Mouse (Mus musculus) T-helper 2 cell (primary cell): ENCODE results near the gene Psmb8.
"Not testable (repeated sequence)": the region's sequence is repeated elsewhere in the genome, so short reads cannot be mapped to it uniquely, and the experiment has no call there.

Source experiments
- in situ Hi-C: fragments of 300-600 bp; cut with MboI, MseI; formaldehyde crosslinking; loops from one replicate; pipeline ENCODE4 v1.15.1; 2025; ENCODE audit warnings: high pct_unique_total_duplicates

Gene Psmb8

GRCm38 (mm10) chr17:34210599-34210998, 13.1 kb downstream of the Psmb8 start:
- in situ Hi-C loops = loop anchor here (5.0 kb wide), 1 partner anchor 37 kb away; no protein-coding TSS in a partner anchor

DNA sequence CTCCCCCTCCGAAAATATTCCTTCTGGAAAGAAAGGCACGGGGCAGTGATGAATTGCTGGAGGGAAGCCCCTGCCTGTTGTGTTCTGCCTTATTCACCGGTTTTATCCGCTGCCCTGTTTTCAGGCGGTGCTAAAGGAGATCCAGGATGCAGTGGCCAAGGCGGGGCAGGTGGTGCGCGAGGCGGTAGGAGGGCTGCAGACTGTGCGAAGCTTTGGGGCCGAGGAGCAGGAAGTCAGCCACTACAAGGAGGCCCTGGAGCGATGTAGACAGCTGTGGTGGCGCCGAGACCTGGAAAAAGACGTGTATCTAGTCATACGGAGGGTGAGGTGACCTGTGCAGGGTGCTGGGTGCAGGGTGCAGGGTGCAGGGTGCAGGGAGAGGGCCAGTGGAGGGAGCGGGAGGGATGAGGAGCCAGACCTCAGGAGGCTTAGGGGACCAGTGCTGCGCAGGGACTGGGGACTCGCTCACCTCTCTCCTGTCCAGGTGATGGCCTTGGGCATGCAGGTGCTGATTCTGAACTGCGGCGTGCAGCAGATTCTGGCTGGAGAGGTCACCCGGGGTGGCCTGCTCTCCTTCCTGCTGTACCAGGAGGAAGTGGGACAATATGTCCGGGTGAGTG, 14.3 kb downstream of the Psmb8 start:
- in situ Hi-C loops = loop anchor here (5.0 kb wide), 1 partner anchor 35 kb away; no protein-coding TSS in a partner anchor

DNA sequence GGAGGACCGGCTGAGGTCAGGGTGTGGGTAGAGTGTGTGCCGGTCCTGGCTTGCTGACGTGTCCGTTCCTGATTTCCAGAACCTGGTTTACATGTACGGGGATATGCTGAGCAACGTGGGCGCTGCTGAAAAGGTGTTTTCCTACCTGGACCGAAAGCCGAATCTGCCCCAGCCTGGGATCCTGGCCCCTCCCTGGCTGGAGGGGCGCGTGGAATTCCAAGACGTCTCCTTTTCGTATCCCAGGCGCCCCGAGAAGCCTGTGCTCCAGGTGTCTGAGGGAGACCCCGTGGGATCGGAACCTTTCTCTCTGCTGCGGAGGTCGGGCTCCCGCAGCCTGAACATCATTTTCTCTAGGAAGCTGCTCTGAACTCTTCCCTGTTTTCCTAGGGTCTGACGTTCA, 16.4 kb downstream of the Psmb8 start:
- in situ Hi-C loops = loop anchor here (5.0 kb wide), 1 partner anchor 33 kb away; no protein-coding TSS in a partner anchor

DNA sequence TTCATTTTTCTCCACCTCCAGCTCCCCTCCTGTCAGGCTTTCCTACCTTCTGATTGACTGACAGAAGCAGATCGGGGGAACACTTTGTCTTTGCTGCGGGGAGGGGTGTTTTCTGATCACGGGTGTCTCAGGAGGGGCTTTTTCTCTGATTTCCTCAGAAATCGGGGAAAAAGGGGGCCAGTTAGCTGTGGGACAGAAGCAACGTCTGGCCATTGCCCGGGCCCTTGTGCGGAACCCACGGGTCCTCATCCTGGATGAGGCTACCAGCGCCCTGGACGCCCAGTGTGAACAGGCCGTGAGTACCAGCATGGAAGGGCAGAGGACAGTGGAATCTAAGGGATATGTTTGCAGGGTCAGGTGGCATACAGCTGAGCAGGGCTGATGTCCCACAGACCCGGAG, 17.7 kb downstream of the Psmb8 start:
- in situ Hi-C loops = loop anchor here (5.0 kb wide), 1 partner anchor 43 kb away; no protein-coding TSS in a partner anchor

DNA sequence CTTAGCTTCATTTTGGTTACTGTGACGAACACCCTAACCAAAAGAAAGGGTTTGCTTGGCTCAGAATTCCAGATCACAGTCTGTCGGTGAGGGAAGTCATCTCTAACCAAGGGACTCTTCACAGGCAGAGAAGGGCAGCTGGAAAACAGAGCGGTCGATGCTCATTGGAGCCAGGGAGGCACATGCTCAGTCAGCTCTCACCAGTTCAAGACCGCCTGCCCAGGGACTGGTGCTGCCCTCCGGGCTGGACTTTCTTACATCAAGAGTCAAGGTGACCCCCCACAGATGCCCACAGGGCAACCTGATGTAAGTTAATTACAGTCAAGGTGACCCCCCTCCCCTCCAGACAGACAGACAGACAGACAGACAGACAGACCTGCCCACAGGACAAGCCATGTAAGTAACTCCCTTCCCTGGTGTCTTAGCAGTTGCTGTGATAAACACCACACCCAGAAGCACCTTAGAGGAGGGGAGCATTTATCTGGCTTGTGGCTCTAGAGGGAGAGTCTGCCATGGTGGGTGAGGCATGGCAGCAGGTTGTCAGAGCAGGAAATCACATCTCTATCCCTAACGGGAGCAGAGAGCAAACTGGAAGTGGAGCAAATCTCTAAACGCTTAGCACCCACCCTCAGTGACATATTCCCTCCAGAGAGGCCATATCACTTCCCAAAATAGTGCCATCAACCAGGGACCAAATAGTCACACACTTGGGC, 19.9 kb downstream of the Psmb8 start:
- in situ Hi-C loops = loop anchor here (5.0 kb wide), 1 partner anchor 45 kb away; no protein-coding TSS in a partner anchor

GRCm38 (mm10) chr17:34217986-34218385, 20.5 kb downstream of the Psmb8 start:
- in situ Hi-C loops = loop anchor here (5.0 kb wide), 1 partner anchor 46 kb away; no protein-coding TSS in a partner anchor

GRCm38 (mm10) chr17:34218675-34219074, 21.2 kb downstream of the Psmb8 start:
- in situ Hi-C loops = loop anchor here (5.0 kb wide), 1 partner anchor 46 kb away; no protein-coding TSS in a partner anchor

- in situ Hi-C loops = loop anchor here (5.0 kb wide), 1 partner anchor 47 kb away; no protein-coding TSS in a partner anchor
Measured at GRCm38 (mm10) chr17:34219096-34219495, 21.6 kb downstream of the Psmb8 start.

DNA sequence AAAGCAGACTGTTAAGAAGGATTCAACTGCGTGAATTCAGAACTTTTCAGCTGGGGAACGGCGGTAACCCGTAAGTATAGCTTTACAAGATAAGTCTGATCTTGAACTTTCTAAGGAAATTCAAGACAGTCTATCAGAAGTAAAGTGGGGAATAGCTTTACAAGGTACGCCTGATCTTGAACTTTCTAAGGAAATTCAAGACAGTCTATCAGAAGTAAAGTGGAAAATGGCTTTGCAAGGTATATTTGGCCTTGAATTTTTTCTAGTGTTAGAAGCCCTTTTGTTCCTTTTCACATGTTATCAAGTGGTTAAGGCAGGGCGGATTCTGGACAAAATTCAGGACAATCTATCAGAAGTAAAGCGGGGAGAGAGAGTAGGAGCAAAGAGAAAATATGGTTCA, 22.3 kb downstream of the Psmb8 start:
- in situ Hi-C loops = loop anchor here (5.0 kb wide), 1 partner anchor 48 kb away; no protein-coding TSS in a partner anchor

- in situ Hi-C loops = not testable (repeated sequence)
Measured at GRCm38 (mm10) chr17:34220401-34220800, 22.9 kb downstream of the Psmb8 start.

- in situ Hi-C loops = no loop called here
Measured at GRCm38 (mm10) chr17:34224816-34225215, 27.3 kb downstream of the Psmb8 start.

- in situ Hi-C loops = no loop called here
Measured at GRCm38 (mm10) chr17:34225426-34225825, 27.9 kb downstream of the Psmb8 start.

DNA sequence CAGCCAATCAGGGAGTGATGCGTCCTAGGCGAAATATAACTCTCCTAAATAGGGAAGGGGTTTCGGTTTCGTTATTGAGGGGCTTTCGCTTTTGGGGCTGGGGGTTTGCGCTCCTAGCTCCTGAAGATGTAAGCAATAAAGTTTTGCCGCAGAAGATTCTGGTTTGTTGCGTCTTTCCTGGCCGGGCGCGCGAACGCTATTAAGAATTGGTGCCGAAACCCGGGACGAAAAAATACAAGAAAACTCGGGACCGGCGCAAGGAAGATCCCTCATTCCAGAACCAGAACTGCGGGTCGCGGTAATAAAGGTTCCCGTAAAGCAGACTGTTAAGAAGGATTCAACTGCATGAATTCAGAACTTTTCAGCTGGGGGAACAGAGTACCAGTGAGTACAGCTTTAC, 28.4 kb downstream of the Psmb8 start:
- in situ Hi-C loops = not testable (repeated sequence)

DNA sequence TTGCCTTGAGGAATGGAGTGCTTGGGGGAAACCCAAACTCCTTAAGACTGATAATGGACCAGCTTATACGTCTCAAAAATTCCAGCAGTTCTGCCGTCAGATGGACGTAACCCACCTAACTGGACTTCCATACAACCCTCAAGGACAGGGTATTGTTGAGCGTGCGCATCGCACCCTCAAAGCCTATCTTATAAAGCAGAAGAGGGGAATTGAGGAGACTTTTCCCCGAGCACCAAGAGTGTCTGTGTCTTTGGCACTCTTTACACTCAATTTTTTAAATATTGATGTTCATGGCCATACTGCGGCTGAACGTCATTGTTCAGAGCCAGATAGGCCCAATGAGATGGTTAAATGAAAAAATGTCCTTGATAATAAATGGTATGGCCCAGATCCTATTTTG, 33.5 kb downstream of the Psmb8 start:
- in situ Hi-C loops = not testable (repeated sequence)

GRCm38 (mm10) chr17:34232021-34232420, 34.5 kb downstream of the Psmb8 start:
- in situ Hi-C loops = not testable (repeated sequence)

GRCm38 (mm10) chr17:34234926-34235325, 37.4 kb downstream of the Psmb8 start:
- in situ Hi-C loops = no loop called here

- in situ Hi-C loops = no loop called here
Measured at GRCm38 (mm10) chr17:34236691-34237090, 39.2 kb downstream of the Psmb8 start.

DNA sequence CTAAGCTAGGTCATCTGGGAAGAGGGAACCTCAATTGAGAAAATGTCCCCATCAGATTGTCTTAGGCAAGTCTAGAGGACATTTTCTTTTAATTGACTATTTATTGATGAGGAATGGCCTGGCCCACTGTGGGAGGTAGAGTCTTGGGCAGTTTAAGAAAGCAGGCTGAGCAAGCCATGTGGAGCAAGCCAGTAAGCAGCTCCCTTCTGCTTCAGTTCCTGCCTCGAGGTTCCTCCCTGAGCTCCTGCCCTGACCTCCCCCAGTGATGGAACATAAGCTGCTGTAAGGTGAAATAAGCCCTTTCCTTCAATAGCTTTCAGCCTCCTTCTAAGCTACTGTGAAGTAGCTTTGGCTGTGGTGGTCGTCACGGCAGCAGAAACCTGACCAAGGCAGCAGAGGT, 40.2 kb downstream of the Psmb8 start:
- in situ Hi-C loops = no loop called here

DNA sequence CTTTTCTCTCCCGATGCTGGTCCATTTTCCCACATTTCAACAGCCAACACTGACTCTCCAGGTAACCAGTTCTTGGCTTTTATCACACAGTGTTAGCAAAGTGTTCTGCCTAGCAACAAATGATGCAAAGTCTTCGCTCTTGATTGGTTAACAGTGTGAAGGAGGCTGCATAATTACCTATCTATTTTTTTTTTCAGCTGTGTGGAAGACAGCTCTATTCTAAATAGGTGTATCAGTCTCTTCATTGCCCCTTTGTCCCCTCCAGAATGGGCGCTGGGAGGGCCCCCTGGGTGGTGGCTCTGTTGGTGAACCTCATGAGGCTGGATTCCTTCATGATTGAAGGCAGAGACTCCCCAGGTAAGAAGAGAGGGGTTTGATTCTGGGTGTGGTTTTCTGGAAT, 41.2 kb downstream of the Psmb8 start, which contains the start of gene H2-Ob:
Gene H2-Ob (plus strand): TSS at position 198 of the 400 bp plus-strand sequence.
- in situ Hi-C loops = no loop called here

GRCm38 (mm10) chr17:34239601-34240041, 42.1 kb downstream of the Psmb8 start:
- in situ Hi-C loops = loop anchor here (10.0 kb wide), 1 partner anchor 75 kb away; no protein-coding TSS in a partner anchor

DNA sequence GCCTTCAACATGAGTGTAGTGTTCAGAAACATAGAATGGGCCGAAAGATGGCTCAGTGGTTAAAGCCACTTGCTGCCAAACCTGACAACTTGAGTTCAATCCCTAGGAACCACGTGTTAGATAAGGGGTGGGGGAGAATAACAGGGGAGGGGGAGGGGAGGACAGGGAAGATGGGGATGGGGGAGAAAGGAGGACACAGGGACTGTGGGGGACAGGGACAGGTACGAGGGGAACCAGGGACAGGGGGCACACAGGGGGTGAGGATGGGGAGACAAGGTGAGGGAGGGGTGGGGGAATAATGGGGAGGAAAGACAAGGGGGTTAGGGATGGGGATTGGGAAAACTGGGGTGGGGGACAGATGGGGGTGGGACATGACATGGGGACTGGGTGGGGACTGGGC, 42.8 kb downstream of the Psmb8 start:
- in situ Hi-C loops = loop anchor here (10.0 kb wide), 1 partner anchor 74 kb away; no protein-coding TSS in a partner anchor

GRCm38 (mm10) chr17:34240916-34241315, 43.4 kb downstream of the Psmb8 start:
- in situ Hi-C loops = loop anchor here (10.0 kb wide), 1 partner anchor 74 kb away; no protein-coding TSS in a partner anchor
